Mouse (Mus musculus): ENCODE data around the gene Srgap2.

Gene Srgap2

GRCm38 (mm10) chr1:131400844-131401243 is 126.3 kb downstream of the Srgap2 start:
- no peak for DNase-seq

GRCm38 (mm10) chr1:131398181-131398580 is 129.0 kb downstream of the Srgap2 start:
- DNase-seq: no peak

- DNase-seq: peak; percentile 42
These were observed 142.7 kb downstream of the Srgap2 start for GRCm38 (mm10) chr1:131384406-131384805.

GRCm38 (mm10) chr1:131382184-131382583 is 145.0 kb downstream of the Srgap2 start:
- no peak for DNase-seq

GRCm38 (mm10) chr1:131380254-131380653 is 146.9 kb downstream of the Srgap2 start:
- no peak for DNase-seq

DNA sequence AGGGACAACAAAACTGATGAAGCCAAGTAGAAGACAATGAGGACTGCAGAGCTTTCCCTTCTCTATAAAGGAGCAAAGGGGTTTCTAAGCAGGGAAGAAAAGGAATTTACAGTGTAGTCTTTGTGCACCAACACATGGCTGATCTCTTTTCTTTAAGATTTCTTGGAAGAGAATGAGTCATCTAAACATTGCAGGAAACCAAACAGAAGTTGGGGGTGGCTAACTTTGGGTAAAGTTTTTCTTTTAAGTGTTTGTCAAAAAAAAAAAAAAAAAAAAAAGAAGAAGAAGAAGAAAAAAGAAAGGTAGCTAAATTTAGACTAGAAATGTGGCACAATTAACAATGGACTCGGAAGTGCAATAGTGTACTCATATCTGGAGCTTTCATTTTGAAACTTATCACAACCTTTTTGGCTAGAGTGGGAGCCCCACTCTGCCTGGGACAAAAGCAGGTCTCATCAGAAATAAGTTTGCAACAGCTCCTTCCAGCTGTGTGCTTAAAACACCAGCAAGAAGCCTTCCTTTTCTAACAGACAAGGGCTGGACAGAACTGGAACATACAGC is 148.2 kb downstream of the Srgap2 start:
- DNase-seq: peak; percentile 12

DNA sequence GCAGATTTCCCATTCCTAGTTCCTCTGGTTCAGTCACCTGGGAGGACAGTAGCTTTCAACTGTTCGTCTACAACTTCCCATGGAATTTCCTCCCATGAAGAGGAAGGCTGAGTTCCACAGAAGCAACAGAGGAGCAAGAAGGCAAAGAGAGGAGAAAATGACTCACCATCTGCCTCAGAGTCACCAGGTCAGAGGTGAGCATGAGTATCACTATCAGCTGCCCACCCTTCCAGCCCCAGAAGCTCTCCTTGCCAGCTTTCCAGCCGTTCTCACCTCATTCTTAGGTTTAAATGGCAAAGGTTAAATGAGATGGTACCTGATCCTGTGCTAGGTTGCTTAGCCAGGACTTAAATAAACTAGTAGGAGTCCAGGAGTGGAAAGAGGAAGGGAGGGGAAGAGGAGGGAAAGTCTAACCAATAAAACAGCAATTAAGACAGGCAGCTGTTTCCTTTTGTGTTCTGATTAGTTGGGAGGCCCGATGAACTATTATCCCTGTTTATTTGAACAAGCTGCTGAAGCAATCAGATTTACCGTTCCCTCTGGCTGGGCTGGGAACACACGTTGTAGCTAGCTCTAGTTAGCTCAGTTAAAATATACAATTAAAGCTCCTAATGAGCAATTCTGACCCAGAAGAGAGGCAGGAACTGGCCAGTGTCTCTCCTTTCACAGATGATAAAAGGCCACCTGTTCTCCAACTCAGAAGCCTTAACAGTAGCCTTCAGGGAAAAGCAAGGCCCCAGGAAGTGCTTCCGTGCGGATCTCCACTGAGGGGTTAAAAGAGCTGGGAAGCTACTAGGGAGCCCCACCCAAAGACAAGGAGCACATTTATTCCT is 148.9 kb downstream of the Srgap2 start:
- no peak for DNase-seq

DNA sequence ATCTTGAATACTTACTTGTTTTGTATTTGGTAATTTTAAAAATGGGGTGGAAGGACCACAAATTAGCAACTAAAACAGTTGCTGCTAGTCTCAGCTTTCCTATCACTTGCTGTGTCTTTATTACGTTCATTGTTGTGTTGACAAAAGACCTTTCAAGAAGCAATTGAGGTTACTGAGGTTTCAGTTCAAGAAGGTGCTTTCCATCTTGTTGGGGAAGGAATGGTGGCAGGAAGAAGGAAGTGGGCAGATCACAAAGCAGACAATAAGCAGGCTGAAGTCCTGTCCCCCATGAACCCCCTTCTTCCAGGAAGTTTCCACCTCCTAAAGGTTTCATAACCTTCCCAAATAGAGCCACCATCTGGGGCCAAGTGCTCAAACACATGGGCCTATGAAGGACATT is 161.3 kb downstream of the Srgap2 start:
- DNase-seq: no peak

GRCm38 (mm10) chr1:131364432-131364831 is 162.7 kb downstream of the Srgap2 start:
- no peak for DNase-seq

DNA sequence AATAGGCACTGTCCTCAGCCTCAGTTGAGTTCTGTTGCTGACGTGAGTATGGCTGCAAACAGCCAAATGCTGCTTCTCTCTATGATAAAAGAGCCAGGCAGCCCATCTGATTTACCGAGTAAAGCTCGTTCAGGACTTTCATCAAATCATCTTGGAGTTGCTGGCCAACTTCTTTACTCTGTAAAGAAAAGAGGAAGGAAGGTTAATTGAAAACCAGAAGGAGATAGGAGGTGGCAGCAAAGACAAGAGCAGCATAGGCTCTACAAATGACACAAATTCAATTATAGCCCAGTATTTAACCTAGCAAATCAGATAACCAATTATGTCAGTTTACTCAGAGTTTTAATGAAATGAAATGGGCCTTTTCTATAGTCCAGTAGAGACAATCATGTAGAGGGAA is 163.3 kb downstream of the Srgap2 start:
- no peak for DNase-seq

GRCm38 (mm10) chr1:131362089-131362488 is 165.1 kb downstream of the Srgap2 start:
- no peak for DNase-seq

- no peak for DNase-seq
These were observed 166.4 kb downstream of the Srgap2 start for GRCm38 (mm10) chr1:131360800-131361199.

DNA sequence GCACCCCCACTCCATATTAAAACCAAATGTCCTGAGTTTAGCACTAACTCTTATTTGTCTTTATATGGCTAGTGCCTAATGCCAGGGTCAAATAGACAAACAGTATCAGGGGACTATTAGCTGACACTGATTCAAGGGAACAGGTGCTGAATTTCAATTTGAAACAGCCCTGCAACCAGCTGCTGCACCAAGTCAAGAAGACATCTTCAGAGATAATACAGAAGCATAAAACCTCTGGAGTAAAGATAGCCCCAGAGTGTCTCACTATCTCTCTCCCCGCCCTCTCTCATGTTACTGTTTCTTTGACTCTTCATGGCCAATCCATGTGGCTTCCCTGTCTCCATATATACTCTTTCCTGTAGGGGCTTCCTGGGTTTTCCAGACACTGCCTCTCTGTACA is 167.5 kb downstream of the Srgap2 start:
- DNase-seq: no peak

DNA sequence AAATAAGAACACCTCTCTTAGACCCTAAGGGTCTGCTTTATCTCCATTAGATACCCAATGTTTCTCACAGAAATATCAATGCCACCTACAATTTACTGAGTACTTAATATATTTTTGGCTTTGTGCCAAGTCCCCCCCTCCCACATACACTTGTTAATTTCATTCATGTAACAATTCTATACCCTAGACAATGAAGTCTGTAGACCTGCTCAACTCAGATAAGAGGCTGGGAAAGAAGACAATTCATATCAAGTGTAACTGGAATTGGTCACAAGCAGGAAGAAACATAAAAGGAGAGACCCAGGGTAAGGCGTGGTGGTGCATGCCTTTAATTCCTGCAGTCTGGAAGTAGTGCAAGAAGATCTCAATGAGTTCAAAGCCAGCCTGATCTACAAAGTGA is 169.9 kb downstream of the Srgap2 start:
- no peak for DNase-seq

GRCm38 (mm10) chr1:131351436-131351835 is 175.7 kb downstream of the Srgap2 start:
- peak; percentile 23 for DNase-seq

DNA sequence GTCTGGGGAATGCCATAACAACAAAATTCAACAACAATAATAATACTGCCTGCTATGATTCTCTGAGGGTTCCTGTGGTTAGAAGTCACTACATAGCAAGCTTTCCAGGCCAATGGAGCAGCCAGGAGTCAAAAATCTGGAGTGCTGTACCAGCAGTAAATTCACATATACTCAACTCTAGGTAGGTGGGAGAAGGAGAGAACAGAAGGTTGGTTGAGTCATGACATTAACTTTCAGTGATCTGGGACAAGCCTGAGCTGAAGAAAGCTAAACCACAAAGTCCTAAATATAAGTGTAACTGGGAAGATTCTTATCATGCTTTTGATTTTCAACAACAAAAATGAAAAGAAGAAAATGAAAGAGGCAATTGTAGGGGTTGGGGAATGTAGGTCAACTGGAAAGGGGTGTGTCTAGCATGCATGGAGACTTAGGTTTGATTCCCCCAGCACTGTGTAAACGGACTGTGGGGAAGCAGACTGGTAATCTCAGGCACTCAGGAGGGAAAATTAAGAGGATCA is 177.1 kb downstream of the Srgap2 start:
- no peak for DNase-seq

- no peak for DNase-seq
These were observed 179.4 kb downstream of the Srgap2 start for GRCm38 (mm10) chr1:131347708-131348107.

DNA sequence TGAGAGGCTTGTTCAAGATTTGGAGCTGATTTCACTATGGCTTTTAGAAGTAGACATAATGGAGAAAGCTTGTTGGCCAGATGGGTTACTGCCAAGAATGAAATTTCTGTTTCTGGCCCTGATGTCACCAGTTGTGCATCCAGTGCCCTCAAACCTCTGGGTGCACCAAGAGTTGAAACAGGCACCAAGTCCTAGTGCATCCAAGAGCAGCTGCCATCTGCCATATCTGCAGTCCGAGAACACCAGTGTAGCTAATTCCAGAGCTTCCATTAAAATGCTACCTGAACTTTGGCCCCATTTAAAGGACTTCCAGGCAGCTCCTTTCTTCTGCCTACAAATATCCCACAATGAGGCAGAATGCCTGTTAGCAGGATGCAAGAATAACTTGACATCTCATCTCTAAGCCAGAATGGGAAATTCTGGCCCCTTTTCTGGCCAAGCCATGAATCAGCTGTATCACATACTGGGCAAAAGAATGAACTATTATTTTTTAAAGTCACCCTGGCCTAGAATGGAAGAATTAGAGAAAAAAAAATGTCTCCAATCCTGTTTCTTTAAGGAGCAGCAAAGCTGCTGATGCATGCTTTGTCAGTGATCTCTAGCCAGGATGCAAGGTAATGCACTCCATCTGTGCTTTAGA is 180.1 kb downstream of the Srgap2 start:
- DNase-seq: no peak

GRCm38 (mm10) chr1:131345422-131346419 is 181.4 kb downstream of the Srgap2 start:
- no peak for DNase-seq

- DNase-seq: no peak
These were observed 182.5 kb downstream of the Srgap2 start for GRCm38 (mm10) chr1:131344691-131345090.

- no peak for DNase-seq
These were observed 191.1 kb downstream of the Srgap2 start for GRCm38 (mm10) chr1:131336017-131336416.

DNA sequence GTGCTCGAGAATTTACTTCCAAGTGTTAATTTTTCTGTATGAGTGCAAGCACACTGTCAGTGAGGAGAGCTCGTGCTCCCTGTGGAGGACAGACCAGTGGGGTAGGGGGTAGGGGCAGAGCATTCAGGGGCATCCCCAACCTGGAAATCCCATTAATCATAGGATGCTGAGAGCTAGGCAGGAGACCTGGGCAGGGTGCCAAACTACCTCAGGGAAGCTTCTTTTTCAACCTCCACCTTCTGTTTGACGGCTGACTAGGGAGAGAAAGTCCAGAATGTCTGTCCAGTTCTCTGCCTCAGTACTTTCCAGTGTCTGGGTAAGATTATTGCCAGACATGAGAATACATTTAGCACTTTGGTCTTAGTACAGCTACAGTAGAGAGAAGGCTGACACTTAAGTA is 191.5 kb downstream of the Srgap2 start:
- no peak for DNase-seq

- no peak for DNase-seq
These were observed 196.0 kb downstream of the Srgap2 start for GRCm38 (mm10) chr1:131331180-131331579.
